Mouse (Mus musculus) layer of hippocampus, postnatal 36 days (tissue): ENCODE results near the gene Uhrf1bp1l. TPM values are rescaled to one million over a fixed set of nuclear protein-coding genes. Genes with fewer than 3 reads are reported as not detected.
A peak's percentile ranks its signal among the peaks of the same experiment; 100 is the strongest.

Experiments
- DNase-seq, 2 experiments: peaks; one replicate each; pipeline ENCODE4 v3.0.0; 2022
- total RNA-seq, 2 experiments: library from RNA; stranded (reverse); gene quantifications; 2 replicates each; pipeline ENCODE4 v1.2.3; 2021

The Uhrf1bp1l gene
- total RNA-seq, 2 experiments from 2014 or later, result 73.9 to 75.0 TPM

GRCm38 (mm10) chr10:89746581-89746980, 1.8 kb downstream of the Uhrf1bp1l start:
- DNase-seq, result no peak

- no peak for DNase-seq
These were observed 2.6 kb downstream of the Uhrf1bp1l start for GRCm38 (mm10) chr10:89747221-89747905.

GRCm38 (mm10) chr10:89747911-89748310, 3.1 kb downstream of the Uhrf1bp1l start:
- DNase-seq, result no peak

DNA sequence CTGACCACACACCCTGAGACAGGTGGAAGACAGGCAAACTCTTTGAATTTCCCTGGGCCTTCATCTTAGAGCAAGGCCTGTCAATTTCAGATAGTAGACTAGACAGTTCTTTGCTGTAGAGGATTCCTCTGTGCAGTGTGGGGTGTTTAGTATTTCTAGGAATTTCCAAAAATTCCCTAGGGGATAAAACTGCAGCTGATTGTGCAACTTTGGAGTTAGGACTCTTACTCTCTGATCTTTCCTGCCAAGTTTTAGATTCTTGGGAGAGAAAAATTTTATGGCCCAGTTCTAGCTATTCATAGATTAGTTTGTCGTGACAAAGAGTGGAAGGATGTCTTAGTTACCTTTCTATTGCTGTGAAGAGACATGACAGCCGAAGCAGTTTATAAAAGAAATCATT, 3.8 kb downstream of the Uhrf1bp1l start:
- no peak for DNase-seq

- DNase-seq, result no peak
These were observed 6.3 kb downstream of the Uhrf1bp1l start for GRCm38 (mm10) chr10:89751069-89751468.

DNA sequence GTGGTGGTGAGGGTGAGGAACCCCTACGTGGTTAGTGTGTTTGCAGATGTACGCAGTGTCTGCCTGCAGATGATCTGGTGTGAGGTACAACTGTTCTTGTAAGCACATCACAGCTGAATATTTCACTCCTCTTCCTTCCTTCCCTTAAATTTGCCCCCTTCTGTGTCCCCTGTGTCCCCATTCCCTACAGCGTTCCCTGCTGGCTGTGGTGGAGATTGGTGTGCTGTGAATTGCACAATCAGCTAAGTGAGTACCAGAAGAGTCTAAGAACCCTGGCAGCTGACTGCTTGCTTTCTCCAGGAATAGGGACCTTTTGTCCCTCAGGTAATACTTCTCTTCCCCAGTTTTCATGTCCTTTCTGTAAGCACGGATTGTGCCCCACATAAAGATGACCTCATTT, 10.4 kb downstream of the Uhrf1bp1l start:
- DNase-seq, result no peak

DNA sequence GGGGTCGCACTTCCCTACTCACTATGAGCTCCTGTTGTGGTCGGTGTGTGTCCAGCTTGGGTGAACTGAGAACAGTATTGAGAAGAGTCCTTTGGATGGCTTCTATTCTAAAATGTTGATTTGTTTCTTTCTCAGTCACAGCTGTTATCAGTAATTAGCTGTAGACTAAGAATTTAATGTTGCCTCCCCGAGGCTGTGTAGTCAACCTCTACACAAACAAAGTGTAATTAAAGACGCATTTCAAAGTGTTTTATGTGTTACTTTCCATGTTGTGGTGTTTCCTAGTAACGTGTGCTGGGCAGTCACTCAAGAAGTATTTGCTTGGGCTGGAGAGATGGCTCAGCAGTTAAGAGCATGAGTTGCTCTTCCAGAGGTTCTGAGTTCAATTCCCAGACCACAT, 16.0 kb downstream of the Uhrf1bp1l start:
- no peak for DNase-seq

- no peak for DNase-seq
These were observed 19.8 kb downstream of the Uhrf1bp1l start for GRCm38 (mm10) chr10:89764457-89765121.

DNA sequence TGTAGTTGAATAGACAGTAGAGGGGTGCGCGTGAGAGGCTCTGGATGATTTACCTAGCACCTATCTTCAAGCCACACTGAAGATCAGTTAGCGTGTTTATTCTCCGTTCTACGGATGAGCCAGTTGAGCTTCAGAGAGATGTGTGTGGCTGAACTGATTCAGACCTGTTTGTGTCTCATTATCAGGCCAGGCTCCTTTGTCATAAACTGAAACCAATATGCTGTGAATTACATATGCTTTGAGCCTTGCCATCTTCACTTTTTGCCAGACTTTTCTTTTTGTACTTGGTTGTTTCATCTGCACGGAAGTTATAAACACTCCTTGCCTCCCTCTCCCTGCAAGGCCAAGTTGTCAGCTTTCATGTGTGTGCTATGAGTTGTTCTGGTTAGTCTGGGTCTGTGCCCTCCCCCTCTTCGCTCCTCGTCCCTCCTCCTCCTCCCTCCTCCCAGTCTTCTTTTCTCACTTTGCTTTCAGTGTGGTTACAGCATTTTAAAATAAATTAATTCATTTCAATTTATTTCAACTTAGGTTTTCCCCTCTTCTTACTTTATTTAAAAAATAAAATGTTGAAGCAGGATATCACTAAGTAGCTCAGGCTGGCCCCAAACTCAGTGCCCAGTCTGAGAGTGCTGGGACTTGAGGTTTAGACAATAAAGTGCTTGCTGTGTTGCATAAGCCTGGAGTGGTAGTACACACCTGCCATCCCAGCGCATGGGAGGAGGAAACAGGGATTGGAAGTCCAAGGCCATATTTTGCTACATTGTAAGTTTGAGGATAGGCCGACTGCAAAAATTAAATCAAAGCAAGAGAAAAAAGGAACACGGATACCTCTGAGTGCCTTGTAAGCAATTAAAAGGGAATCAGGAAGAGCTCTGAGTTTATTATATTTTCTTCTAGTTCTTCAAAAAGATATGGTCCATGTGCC, 21.3 kb downstream of the Uhrf1bp1l start:
- no peak for DNase-seq

GRCm38 (mm10) chr10:89768352-89769020, 23.7 kb downstream of the Uhrf1bp1l start:
- no peak for DNase-seq

DNA sequence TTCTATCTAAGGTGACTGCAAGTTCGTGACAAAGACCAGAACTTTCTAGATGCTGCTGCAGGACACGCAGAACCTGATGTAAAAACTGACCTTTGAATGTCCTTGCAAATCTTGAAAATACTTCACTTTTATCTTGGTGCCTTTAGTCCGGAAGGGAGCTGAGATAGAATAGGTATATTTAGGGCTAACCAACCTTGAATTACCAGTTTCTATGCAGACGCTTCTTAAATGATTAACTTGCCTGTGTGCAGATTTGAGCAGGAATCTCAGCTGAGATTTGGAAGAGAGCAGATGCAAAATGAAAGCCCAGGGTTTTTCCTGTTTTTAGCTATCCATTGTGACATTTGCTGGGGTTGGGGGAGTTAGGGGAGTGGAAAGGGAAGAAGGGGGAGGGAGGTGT, 24.3 kb downstream of the Uhrf1bp1l start:
- no peak for DNase-seq

DNA sequence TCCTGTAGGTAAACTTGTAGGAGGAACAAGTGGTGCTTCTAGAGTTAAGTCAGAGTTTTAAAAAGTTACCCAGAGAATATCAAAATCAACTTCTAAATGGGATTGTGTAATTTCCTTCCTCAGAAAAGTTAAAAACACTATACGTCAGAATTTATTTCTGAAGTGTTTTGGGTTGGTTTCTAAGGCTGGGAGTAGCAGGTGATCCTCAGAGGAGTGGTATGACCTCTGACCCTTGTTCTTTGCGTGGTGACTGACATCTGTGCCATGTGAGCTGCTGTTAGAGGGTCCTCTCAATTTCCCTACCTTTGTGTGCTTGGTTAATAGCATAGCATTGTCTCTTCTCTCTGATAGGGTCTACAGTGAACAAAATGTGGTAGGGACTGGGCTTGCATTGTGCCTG, 27.1 kb downstream of the Uhrf1bp1l start:
- no peak for DNase-seq

GRCm38 (mm10) chr10:89776029-89776428, 31.2 kb downstream of the Uhrf1bp1l start:
- DNase-seq, result no peak

DNA sequence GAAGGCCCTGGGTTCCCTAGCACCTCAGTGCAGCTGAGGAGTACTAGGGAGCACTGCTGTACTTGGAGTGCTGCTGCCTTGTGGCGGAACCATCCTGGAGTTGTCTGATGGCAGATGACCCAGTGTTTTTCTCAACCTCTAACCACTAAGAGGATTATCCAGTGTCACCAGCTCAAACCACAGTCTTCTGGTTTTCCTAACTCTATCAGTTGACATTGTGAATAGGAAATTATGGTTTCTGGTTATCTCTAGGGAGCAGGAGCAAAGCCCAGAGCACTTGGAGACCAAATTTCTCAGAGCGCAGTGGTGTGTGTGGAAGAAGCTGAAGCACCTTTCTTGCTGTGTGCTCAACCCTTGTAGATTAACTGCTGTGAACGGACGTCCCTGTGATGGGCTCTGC, 47.1 kb downstream of the Uhrf1bp1l start:
- DNase-seq, result no peak

DNA sequence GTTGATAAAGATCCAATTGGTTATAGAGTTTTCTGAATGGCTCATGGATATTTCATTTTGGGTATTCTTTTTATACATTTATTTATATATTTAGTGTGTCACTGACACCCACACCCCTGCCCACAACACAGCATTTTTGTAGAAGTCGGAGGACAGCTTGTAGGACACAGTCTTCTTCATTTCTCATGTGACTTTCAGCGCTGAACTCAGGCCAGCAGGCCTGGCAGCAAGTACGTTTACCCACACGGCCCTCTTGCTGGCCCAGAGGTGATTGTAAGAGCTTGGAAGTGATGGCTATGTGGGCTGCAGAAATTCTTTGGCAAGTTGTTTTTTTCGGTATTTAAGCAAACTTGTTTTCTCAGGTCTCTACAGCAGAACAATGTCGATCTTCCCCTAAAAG, 49.3 kb downstream of the Uhrf1bp1l start:
- no peak for DNase-seq

DNA sequence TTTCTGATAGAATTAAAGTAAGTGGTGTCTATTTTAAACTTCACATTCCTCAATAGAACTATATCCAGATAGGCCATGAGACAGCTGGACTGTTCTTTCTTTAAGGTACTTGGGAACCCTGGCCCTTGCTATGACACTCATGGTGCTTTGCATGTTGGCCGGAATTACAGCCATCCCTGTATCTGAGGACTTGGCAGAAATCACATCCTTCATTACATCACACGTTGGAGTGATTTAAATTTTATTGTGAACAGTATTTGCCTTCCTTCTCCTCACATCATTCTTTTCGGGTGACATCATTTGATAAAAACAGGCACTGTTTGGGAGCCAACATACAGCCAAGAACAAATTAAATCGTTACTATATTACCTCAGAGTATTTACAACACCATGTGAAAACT, 74.4 kb downstream of the Uhrf1bp1l start:
- DNase-seq, result no peak

DNA sequence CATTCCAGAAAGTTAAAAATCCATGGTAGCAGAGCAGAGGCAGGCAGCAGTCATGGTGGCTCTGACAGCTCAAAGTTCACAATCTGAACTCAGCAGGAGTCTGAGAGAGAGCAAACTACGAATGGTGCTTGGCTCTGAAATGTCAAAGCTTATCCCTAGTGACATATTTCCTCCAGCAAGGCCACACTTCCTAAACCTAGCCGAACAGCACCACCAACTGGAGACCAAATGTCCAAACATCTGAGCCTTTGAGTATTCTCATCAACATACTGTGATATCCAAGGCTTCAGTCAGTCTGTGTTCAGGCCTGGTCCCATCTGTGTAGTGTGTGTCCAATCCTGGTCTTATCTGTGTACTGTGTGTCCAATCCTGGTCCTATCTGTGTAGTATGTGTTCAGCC, 79.1 kb downstream of the Uhrf1bp1l start:
- peak in 1 of 2 experiments; percentile 18 for DNase-seq

DNA sequence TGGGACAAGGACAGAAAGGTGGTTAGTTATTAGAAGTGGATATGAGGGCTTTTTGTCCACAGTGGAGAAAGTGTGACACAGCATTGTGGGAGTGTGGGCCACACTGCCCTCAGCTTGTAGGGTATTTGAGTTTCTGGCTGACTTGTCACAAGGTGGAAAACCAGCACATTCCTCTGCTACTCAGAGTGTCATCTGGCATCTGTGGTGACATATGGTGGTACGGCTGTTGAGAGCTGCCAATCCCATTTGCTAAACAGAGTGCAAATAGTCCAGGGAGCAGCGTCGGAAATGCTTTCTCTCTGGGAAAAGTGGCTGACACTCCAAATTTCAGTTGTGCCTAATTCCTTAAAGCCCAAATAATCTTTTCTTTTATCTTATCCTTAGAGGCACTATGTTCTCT, 82.1 kb downstream of the Uhrf1bp1l start:
- DNase-seq, result peak; percentile 48 to 69

GRCm38 (mm10) chr10:89832334-89832733, 87.5 kb downstream of the Uhrf1bp1l start:
- DNase-seq, result no peak

GRCm38 (mm10) chr10:89833166-89833565, 88.4 kb downstream of the Uhrf1bp1l start:
- no peak for DNase-seq

DNA sequence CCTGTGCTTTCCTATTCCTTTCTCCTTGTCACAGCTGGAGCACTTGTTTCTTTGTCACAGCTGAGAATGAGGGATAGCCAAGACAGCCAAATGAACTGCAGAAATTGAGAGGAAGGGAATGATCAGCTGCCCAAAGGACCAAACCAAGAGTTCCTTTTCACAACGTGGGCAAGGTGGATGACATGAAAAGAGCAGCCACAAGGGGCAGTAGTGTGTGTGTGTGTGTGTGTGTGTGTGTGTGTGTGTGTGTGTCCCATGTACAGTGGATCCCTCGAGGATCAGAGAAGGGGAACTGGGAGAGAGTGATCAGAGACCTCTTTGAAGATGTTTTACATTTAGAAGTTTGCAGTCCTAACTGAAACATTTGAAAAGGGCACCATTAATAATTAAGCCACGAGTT, 92.7 kb downstream of the Uhrf1bp1l start:
- DNase-seq, result no peak

GRCm38 (mm10) chr10:89838834-89839233, 94.0 kb downstream of the Uhrf1bp1l start:
- DNase-seq, result no peak

DNA sequence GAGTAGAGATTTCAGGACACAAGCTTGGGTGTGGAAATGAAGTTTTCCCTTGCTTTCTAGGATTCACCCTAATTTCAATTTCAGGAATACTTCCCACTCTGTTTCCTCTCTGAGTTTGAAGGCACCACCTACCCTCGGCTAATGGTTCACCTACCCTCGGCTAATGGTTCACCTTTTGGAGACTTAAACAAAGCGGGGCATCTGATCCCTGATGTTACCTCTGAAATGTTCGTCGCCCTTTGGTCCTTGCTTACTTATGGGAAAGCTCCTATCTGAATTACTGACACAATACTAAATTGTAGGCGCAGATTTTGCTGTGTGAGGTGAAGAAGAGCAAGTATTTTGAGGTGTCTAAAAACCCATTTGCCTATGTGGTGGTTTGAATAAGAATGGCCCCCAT, 106.2 kb downstream of the Uhrf1bp1l start:
- no peak for DNase-seq
